Mouse (Mus musculus) CD4-positive, CD25-positive, alpha-beta regulatory T cell, adult 4 months (primary cell): ENCODE measurements around the gene Cmya5. TPM values are rescaled to one million over a fixed set of nuclear protein-coding genes. Genes with fewer than 3 reads are reported as not detected.

Source experiments
- ATAC-seq: one replicate; pipeline ENCODE4 v1.8.0; 2017
- polyA plus RNA-seq, 2 experiments: library from polyadenylated mRNA; unstranded; fragments of 100-300 nt; shearing (Covaris generic); gene quantifications; one replicate each; pipeline ENCODE4 v1.2.1; 2017

Cmya5 gene
- polyA plus RNA-seq, 2 experiments from 2014 or later = 0.39 to 0.52 TPM

- no peak for ATAC-seq
Measured at GRCm38 (mm10) chr13:93060437-93060836, 84.1 kb downstream of the Cmya5 start.

GRCm38 (mm10) chr13:93058551-93059011 is 85.9 kb downstream of the Cmya5 start:
- ATAC-seq = no peak

GRCm38 (mm10) chr13:93057492-93058260 is 86.8 kb downstream of the Cmya5 start:
- ATAC-seq = no peak

- no peak for ATAC-seq
Measured at GRCm38 (mm10) chr13:93056091-93056490, 88.4 kb downstream of the Cmya5 start.

- no peak for ATAC-seq
Measured at GRCm38 (mm10) chr13:93051483-93051882, 93.0 kb downstream of the Cmya5 start.

- ATAC-seq = no peak
Measured at GRCm38 (mm10) chr13:93041021-93041420, 103.5 kb downstream of the Cmya5 start.

GRCm38 (mm10) chr13:93036218-93036617 is 108.3 kb downstream of the Cmya5 start:
- no peak for ATAC-seq

GRCm38 (mm10) chr13:93029337-93029736 is 115.2 kb downstream of the Cmya5 start:
- no peak for ATAC-seq

- ATAC-seq = no peak
Measured at GRCm38 (mm10) chr13:93024837-93025236, 119.7 kb downstream of the Cmya5 start.

- no peak for ATAC-seq
Measured at GRCm38 (mm10) chr13:93022158-93022557, 122.4 kb downstream of the Cmya5 start.

GRCm38 (mm10) chr13:93012952-93013351 is 131.6 kb downstream of the Cmya5 start:
- no peak for ATAC-seq

GRCm38 (mm10) chr13:93011315-93011714 is 133.2 kb downstream of the Cmya5 start:
- no peak for ATAC-seq

GRCm38 (mm10) chr13:93010524-93010923 is 134.0 kb downstream of the Cmya5 start:
- no peak for ATAC-seq

- no peak for ATAC-seq
Measured at GRCm38 (mm10) chr13:93007078-93007477, 137.4 kb downstream of the Cmya5 start.

GRCm38 (mm10) chr13:93006347-93006746 is 138.2 kb downstream of the Cmya5 start:
- no peak for ATAC-seq

- ATAC-seq = no peak
Measured at GRCm38 (mm10) chr13:93004003-93004402, 140.5 kb downstream of the Cmya5 start.

- no peak for ATAC-seq
Measured at GRCm38 (mm10) chr13:93002456-93002855, 142.1 kb downstream of the Cmya5 start.

- ATAC-seq = no peak
Measured at GRCm38 (mm10) chr13:93000640-93001351, 143.7 kb downstream of the Cmya5 start.

GRCm38 (mm10) chr13:92999860-93000259 is 144.7 kb downstream of the Cmya5 start:
- no peak for ATAC-seq

GRCm38 (mm10) chr13:92994743-92995142 is 149.8 kb downstream of the Cmya5 start:
- ATAC-seq = no peak

- no peak for ATAC-seq
Measured at GRCm38 (mm10) chr13:92992823-92993222, 151.7 kb downstream of the Cmya5 start.
